Mouse (Mus musculus) midbrain, embryonic 12.5 days (tissue): ENCODE data around the gene Ung. TPM values are rescaled to one million over a fixed set of nuclear protein-coding genes. Genes with fewer than 3 reads are reported as not detected.
A peak's percentile ranks its signal among the peaks of the same experiment; 100 is the strongest.

ENCODE experiments used
- ATAC-seq: fragments of 200-750 bp; cut with Nextera tagmentation; 2 replicates; pipeline ENCODE4 v1.8.0; 2017; ENCODE audit warnings: low read depth, moderate TSS enrichment, moderate library complexity; ENCODE audit not compliant: low FRiP score
- H3K27ac ChIP-seq: fragments of 300-500 bp; sonication (generic); replicated peaks from 2 replicates; pipeline ENCODE4 v1.5.1; 2016; ENCODE audit warnings: mild to moderate bottlenecking
- H3K27me3 ChIP-seq: fragments of 300-500 bp; sonication (generic); 2 replicates; pipeline ENCODE4 v1.6.1; 2016; ENCODE audit warnings: mild to moderate bottlenecking
- H3K36me3 ChIP-seq: fragments of 300-500 bp; sonication (generic); 2 replicates; pipeline ENCODE4 v1.6.1; 2016
- H3K4me1 ChIP-seq: fragments of 300-500 bp; sonication (generic); 2 replicates; pipeline ENCODE4 v1.6.1; 2016
- H3K4me2 ChIP-seq: fragments of 300-500 bp; sonication (generic); replicated peaks from 2 replicates; pipeline ENCODE4 v1.6.1; 2016; ENCODE audit warnings: mild to moderate bottlenecking, moderate library complexity
- H3K4me3 ChIP-seq: fragments of 300-500 bp; sonication (generic); 2 replicates; pipeline ENCODE4 v1.5.1; 2016; ENCODE audit warnings: mild to moderate bottlenecking
- H3K9ac ChIP-seq: fragments of 300-500 bp; sonication (generic); replicated peaks from 2 replicates; pipeline ENCODE4 v1.6.1; 2016; ENCODE audit warnings: mild to moderate bottlenecking, moderate library complexity
- H3K9me3 ChIP-seq: fragments of 300-500 bp; sonication (generic); 2 replicates; pipeline ENCODE4 v1.6.1; 2016; ENCODE audit warnings: mild to moderate bottlenecking
- WGBS: fragments of 180-500 bp; shearing (Covaris S2); methylation state at CpG from one replicate; pipeline ENCODE4 v1.1.7; 2016; 5-methylcytosine and 5-hydroxymethylcytosine counted together
- polyA plus RNA-seq: library from polyadenylated mRNA; unstranded; fragments of >200 nt; fragmentation: Nextera tagmentation; extraction: Ambion mirVana; gene quantifications from 2 replicates; pipeline ENCODE4 v1.2.1, GENCODE M21; 2016

Gene Ung
- polyA plus RNA-seq, 1 experiment from 2014 or later = 40.2 TPM

DNA sequence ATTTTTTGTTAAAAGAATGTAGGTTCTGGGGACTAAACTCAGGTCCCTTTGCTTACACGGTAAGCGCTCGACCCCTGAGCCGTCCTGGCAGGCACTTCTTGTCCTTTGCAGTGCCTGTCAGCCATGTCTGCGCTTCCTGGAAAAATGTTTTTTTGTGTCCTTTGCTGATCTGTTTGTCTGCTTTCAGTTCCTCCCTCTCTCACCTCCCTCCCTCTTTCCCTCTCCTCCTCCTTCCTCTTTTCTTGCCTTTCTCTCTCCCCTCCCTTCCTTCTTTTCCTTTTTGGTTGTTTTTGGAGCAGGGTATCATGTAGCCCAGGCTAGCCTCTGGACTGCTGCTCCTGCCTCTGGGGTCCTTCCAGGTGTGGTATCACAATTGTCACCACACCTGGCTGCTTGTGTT lies 15.2 kb upstream of the Ung start:
- ATAC-seq = no peak
- H3K4me1 ChIP-seq = no peaks in the 10 kb centered on the region
- no peak overlapping the region for H3K4me3 ChIP-seq
- no peaks in the 10 kb centered on the region for H3K9me3 ChIP-seq
- peaks cover 83% of the 10 kb centered on the region for H3K36me3 ChIP-seq
- H3K9ac ChIP-seq = no peak overlapping the region
- H3K27ac ChIP-seq = no peak overlapping the region
- H3K27me3 ChIP-seq = no peaks in the 10 kb centered on the region
- WGBS = 80% methylated on average over 5 of the region's 5 CpGs
- H3K4me2 ChIP-seq = no peak overlapping the region

DNA sequence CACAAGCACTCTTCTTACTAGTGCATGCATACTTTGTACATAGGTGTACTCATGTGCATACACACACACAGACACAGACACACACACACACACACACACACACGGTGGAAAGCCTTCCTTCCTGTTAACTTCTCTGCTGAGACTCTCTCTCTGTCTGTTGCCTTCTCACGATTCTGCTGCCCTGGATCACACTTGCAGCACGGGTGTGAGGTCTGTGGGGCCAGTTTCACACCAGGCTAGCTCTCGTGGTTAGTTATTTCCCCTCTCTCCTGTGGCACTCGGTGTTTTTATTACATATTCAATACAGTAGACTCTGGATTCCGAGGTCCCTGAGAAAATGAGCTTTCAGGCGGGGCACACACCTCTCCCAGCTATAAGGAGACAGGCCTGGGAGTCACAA lies 13.6 kb upstream of the Ung start:
- Histone ChIP-seq H3K4me1 (no peaks in the 10 kb centered on the region), H3K9me3 (no peaks in the 10 kb centered on the region), H3K4me2 (no peak overlapping the region), H3K4me3 (no peak overlapping the region), H3K27me3 (no peaks in the 10 kb centered on the region), H3K36me3 (peaks cover 83% of the 10 kb centered on the region), H3K9ac (no peak overlapping the region), H3K27ac (no peak overlapping the region)
- WGBS = 87% methylated on average over 7 of the region's 7 CpGs
- ATAC-seq = no peak

DNA sequence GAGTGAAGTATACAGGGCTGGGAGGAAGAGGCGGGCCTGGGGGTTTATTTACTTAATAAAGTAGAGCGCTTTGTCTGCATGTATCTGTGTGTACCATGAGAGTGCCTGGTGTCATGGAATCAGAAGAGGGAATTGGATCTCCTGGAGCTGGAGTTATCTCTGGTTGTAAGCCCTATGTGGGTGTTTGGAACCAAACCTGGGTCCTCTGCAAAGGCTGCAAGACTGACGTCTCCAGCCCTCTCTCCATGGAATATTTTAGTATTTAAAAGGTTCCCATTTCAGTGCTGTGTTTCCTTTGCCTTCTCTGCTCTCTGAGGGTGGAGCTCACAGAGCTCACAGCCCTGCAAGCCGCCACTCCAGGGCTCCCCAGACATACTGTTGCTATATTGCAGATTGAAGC lies 10.4 kb upstream of the Ung start:
- Histone ChIP-seq H3K4me3 (no peak overlapping the region), H3K9ac (no peak overlapping the region), H3K36me3 (peaks cover 90% of the 10 kb centered on the region), H3K4me2 (no peak overlapping the region), H3K27ac (no peak overlapping the region), H3K27me3 (no peaks in the 10 kb centered on the region), H3K4me1 (no peaks in the 10 kb centered on the region), H3K9me3 (no peaks in the 10 kb centered on the region)
- WGBS = 81% methylated on average over 4 of the region's 4 CpGs
- no peak for ATAC-seq

DNA sequence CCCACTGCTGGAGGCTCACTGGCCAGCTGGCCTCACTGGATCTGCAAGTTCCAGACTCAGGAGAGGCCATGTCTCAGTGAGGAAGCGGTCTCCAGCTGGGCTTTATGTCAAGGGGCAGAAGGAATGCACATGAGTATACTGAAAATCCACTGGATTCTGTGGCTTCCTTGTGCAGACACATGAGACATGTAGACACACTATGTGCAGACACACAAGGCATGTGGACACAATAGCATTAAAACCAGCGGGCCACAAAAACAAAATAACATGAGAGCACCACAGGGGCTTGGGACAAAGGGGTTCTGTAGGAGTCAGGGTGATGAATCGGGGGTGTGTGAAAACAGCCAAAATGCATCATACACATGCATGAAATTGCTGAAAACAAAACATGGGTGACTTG lies 4.2 kb upstream of the Ung start:
- Histone ChIP-seq H3K4me2 (no peak overlapping the region), H3K4me3 (no peak overlapping the region), H3K27ac (no peak overlapping the region), H3K9me3 (no peaks in the 10 kb centered on the region), H3K9ac (no peak overlapping the region), H3K27me3 (no peaks in the 10 kb centered on the region), H3K36me3 (peaks cover 38% of the 10 kb centered on the region), H3K4me1 (peaks cover 14% of the 10 kb centered on the region)
- ATAC-seq = no peak
- WGBS = 93% methylated on average over 3 of the region's 3 CpGs

DNA sequence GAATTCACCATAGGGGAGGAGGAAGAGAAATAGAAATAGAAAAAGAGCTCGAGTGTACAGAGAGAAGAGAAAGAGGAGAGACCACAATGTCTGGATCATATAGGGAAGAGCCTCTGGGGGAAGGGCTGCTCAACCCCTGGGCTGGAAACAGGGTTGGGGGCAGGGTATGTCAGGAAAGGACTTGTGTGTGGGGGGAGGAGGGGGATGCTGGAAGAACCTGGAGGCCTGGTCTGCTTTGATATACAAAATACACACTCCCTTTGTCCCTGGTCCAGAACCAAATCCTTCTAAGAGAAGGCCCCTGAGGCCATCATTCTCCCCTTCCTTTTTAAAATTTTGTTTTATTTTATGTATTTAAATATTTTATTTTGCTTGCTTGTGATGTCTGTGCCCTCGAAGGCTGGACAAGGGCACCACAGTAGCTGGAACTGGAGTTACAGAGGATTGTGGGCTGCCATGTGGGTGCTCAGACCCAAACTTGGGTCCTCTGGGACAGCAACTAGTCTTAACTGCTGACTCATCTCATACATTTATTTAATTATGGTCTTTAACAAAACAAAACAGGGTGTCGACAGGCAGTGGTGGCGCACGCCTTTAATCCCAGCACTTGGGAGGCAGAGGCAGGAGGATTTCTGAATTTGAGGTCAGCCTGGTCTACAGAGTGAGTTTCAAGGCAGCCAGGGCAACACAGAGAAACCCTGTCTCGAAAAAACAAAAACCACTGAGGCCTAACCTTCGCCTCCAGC lies 3.5 kb upstream of the Ung start:
- 85% methylated on average over 7 of the region's 7 CpGs for WGBS
- no peak overlapping the region for H3K27ac ChIP-seq

DNA sequence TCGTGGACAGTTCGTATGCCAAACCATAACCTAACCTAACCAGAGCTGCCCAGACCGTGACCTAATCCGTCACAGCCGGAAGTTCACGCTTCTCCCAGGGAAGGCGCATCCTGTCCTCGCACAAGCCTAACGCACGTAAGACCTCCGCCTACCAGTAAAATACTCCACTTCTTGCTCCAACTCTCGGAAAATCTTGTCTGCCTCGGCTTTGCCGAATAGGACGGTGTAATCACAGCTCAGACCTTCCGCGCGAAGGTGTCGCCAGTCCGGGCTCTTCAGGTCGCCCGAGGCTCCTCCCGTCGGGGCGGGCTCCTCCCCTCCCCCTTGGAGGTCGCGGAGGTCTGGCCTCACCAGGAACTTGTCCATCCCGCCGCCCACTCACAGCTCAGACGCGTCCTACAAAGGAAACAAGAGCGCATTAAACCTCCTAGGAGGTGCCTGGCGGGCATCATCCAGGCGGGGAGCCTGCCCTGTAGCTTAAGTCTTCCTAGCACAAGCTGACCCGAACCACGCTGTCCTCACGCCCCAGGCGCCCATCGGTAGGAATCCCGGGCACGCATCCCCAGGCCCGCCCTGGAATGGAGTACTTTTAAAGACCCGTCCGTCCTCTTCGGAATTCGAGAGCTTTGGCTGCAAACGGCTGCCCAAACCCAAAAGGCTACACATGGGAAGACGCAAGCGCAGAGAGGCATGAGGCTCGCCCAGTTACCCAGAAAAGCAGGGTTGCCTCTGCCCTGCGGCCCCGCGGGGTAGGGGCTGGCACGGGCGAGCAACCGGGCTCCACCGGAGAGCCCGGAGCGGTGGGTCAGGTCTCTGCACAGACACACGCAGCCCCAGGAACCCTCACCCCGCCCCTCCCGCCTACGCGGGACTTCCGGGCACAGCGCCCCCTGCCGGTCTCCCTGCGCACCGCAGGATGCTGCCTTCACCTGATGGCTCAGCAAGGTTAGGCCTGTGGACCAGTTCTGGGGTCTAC lies 2.5 kb upstream of the Ung start, which contains the start of gene Alkbh2:
Gene Alkbh2, minus strand, starts transcription at position 845 of the 976 bp plus-strand sequence.
- peak within 1 kb of the TSS; percentile 96 for H3K4me2 ChIP-seq

More for the DNA sequence above, 3.5 kb upstream of the Ung start:
- Histone ChIP-seq H3K27me3 (no peaks in the 10 kb centered on the region), H3K4me1 (peaks cover 19% of the 10 kb centered on the region), H3K9ac (no peak overlapping the region), H3K9me3 (no peaks in the 10 kb centered on the region), H3K4me2 (peak overlapping the region; percentile 96; the same call in 1 of the 2 replicates), H3K4me3 (peak overlapping the region; percentile 64; the same call in 1 of the 2 replicates), H3K36me3 (peaks cover 31% of the 10 kb centered on the region)
- no peak for ATAC-seq

DNA sequence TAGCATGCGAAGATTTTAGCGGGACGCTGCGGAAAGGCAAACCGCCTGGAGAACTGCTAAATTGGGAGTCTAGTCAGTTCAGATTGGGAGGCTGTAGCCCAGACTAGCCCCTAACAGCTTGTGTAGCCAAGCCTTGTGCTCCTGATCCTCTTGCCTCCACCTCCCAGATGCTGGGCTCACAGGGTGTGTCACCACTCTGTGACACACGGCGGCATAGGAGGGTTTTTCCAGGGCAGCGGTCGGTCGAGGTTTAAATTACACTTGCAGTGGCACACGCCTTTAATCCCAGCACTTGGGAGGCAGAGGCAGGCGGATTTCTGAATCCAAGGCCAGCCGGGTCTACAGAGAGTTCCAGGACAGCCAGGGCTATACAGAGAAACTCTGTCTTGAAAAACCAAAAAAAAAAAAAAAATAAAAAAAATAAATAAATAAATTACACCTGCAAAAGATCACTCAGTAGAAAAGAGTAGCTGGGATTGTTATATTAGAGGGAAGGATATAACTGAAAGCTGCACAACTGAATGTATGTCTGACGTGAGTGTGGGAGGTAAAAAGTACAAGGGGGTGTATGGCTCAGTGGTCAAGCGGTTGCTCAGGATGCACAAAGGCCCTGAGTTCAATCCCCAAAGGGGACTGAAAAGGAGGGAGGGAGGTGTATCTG lies 506 bp upstream of the Ung start:
- Histone ChIP-seq H3K27me3 (no peaks in the 10 kb centered on the region), H3K9ac (peak overlapping the region; percentile 60; the same call in 1 of the 2 replicates), H3K4me3 (peak overlapping the region; percentile 87), H3K4me2 (peak overlapping the region; percentile 98), H3K4me1 (peaks cover 39% of the 10 kb centered on the region), H3K9me3 (no peaks in the 10 kb centered on the region), H3K27ac (no peak overlapping the region), H3K36me3 (peaks cover 1% of the 10 kb centered on the region; the same call in 1 of the 2 replicates)
- ATAC-seq = no peak
- WGBS = 80% methylated on average over 15 of the region's 15 CpGs

More for the DNA sequence above, 2.5 kb upstream of the Ung start, which contains the start of gene Alkbh2:
- H3K4me3 ChIP-seq = peak within 1 kb of the TSS; percentile 64
- under 1% methylated on average over 68 of the region's 69 CpGs for WGBS
- peak within 1 kb of the TSS; percentile 73 for H3K9ac ChIP-seq
- H3K9me3 ChIP-seq = no peaks in the 10 kb centered on the region
- peak within 1 kb of the TSS; percentile 81 for H3K27ac ChIP-seq
- H3K36me3 ChIP-seq = peaks cover 21% of the 10 kb centered on the region
- H3K4me1 ChIP-seq = peaks cover 28% of the 10 kb centered on the region
- ATAC-seq = peak; percentile 38
- H3K27me3 ChIP-seq = no peaks in the 10 kb centered on the region

DNA sequence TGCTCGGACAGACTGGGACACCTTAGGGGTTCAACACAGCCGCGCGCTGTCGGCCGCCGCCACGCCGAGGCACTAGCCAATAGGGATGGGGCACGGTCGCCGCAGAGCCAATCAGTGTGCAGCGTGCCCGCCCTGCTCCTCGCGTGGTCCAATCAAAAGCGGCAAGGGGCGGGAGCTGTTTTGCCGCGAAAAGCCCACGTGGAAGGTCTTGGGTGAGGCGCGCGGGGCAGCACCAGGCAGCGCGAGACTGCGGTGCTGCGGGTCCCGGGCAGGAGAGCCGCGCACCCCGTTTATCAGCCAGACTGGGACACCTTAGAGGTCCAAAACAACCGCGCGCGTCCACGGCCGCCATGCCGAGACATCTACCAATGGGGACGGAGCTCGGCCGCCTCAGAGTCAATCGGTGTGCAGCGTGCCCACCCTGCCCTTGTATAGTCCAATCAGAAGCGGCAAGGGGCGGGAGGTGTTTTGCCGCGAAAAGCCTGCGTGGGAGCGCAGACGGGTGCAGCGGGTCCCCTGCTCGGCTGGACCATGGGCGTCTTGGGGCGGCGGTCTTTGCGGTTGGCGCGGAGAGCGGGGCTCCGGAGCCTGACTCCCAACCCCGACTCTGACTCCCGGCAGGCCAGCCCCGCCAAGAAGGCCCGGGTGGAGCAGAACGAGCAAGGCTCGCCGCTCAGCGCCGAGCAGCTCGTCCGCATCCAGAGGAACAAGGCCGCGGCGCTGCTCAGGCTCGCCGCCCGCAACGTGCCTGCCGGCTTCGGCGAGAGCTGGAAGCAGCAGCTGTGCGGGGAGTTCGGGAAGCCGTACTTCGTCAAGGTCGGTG lies 723 bp downstream of the Ung start:
- Histone ChIP-seq H3K36me3 (0 out of 2 replicates have a peak, but pooled peaks cover 4% of the 10 kb centered on the region), H3K27me3 (no peaks in the 10 kb centered on the region), H3K4me3 (peak overlapping the region; percentile 87), H3K4me1 (peaks cover 39% of the 10 kb centered on the region), H3K9ac (peak overlapping the region; percentile 61), H3K4me2 (peak overlapping the region; percentile 98), H3K27ac (0 out of 2 replicates have a peak overlapping the region, but pooled peaks have one; percentile 32), H3K9me3 (no peaks in the 10 kb centered on the region)
- under 1% methylated on average over 85 of the region's 87 CpGs for WGBS
- peak; percentile 97 for ATAC-seq

DNA sequence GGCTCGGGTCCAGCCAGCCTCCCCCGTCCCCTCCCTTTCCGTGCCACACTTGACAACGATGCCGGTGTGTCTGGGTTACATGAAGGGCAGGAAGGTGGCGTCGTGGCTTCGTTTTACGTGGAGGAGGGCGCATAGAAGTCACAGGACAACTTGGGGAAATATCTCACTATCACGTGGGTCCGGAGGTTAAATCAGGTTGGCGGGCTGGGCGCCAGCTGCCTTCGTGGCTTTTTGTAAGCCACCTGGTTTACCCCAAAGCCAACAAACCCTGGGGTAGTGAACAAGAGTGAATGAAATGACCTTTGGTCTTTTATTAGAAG lies 1.3 kb downstream of the Ung start:
- ATAC-seq = no peak
- peak overlapping the region; percentile 98 for H3K4me2 ChIP-seq
- peak overlapping the region; percentile 87 for H3K4me3 ChIP-seq
- under 1% methylated on average over 15 of the region's 15 CpGs for whole genome bisulfite sequencing
- H3K9ac ChIP-seq = peak overlapping the region; percentile 61
- no peaks in the 10 kb centered on the region for H3K9me3 ChIP-seq
- peaks cover 4% of the 10 kb centered on the region; the same call in 1 of the 2 replicates for H3K36me3 ChIP-seq
- peaks cover 39% of the 10 kb centered on the region for H3K4me1 ChIP-seq
- H3K27ac ChIP-seq = 0 out of 2 replicates have a peak overlapping the region, but pooled peaks have one; percentile 22
- H3K27me3 ChIP-seq = no peaks in the 10 kb centered on the region

DNA sequence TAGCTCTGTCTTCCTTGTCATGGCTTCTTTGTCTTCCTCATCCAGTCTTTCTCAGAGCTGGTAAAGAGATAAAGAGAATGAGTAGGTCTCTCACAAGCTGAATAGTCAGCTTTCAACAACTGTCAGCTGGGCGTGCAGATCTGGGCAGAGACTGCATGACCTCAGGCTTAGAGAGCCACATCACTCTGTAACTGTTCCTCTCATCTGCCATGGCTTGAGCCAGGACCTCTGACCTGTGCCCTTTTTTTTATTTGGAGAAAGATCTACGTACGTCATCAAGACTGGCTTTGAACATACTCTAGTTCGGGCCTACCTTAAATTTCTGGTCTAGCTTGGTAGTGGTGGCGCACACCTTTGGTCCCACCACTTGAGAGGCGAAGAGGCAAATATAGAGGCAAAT lies 2.7 kb downstream of the Ung start:
- H3K27ac ChIP-seq = no peak overlapping the region
- ATAC-seq = no peak
- no peaks in the 10 kb centered on the region for H3K9me3 ChIP-seq
- peaks cover 35% of the 10 kb centered on the region for H3K4me1 ChIP-seq
- no peak overlapping the region for H3K4me3 ChIP-seq
- H3K9ac ChIP-seq = 0 out of 2 replicates have a peak overlapping the region, but pooled peaks have one; percentile 4
- no peak overlapping the region for H3K4me2 ChIP-seq
- peaks cover 14% of the 10 kb centered on the region; the same call in 1 of the 2 replicates for H3K36me3 ChIP-seq
- 80% methylated on average over 6 of the region's 6 CpGs for WGBS
- no peaks in the 10 kb centered on the region for H3K27me3 ChIP-seq

DNA sequence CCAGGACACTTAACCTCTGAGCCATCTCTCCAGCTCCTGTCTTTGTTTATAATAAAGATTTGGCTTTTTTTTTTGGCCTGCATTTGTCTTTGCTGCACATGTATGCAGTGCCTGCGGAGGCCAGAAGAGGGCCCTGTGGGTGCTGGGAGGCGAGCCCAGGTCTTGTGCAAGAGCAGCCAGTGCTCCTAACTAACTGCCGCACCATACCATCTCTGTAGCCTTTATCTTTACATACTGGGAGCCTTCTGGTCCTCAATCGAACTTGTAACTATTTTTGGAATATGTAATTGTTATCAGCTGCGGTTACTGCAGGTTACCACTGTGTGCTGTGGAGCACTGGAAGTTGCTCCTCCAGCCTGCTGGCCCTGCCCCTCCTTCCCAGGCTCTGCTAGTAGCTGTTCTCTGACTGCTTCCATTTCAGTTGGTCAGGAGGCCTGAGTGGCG lies 3.9 kb downstream of the Ung start:
- Histone ChIP-seq H3K4me1 (peaks cover 45% of the 10 kb centered on the region), H3K9me3 (no peaks in the 10 kb centered on the region), H3K36me3 (peaks cover 14% of the 10 kb centered on the region; the same call in 1 of the 2 replicates)

More for the DNA sequence above, 3.9 kb downstream of the Ung start:
- WGBS = 65% methylated on average over 6 of the region's 6 CpGs
- H3K27ac ChIP-seq = no peak overlapping the region
- no peaks in the 10 kb centered on the region for H3K27me3 ChIP-seq
- no peak for ATAC-seq
- H3K4me3 ChIP-seq = no peak overlapping the region
- no peak overlapping the region for H3K9ac ChIP-seq
- no peak overlapping the region for H3K4me2 ChIP-seq
